Mouse (Mus musculus) left cerebral cortex, postnatal 10 days (tissue): Measurements from ENCODE around the gene Cdkn3. TPM values are rescaled to one million over a fixed set of nuclear protein-coding genes. Genes with fewer than 3 reads are reported as not detected.
"Not testable (repeated sequence)": the region's sequence is repeated elsewhere in the genome, so short reads cannot be mapped to it uniquely, and the experiment has no call there.

ENCODE experiments used
- DNase-seq, 2 experiments: peaks; one replicate each; pipeline ENCODE4 v3.0.0; 2021 to 2022; ENCODE audit warnings: low spot score in 2 of 2, mixed read lengths in 1 of 2; ENCODE audit errors: extremely low spot score in 1 of 2
- intact Hi-C: fragments of 180-260 bp; cut with DNase I; formaldehyde crosslinking; loops from one replicate; pipeline ENCODE4 v1.15.1; 2025
- total RNA-seq, 2 experiments: library from RNA; stranded (reverse); gene quantifications; 2 replicates each; pipeline ENCODE4 v1.2.3; 2021

The Cdkn3 gene
- total RNA-seq, 2 experiments from 2014 or later = 1.9 to 2.0 TPM

- intact Hi-C loops, DNase-seq: not testable (repeated sequence)
These were observed 59.6 kb downstream of the Cdkn3 start for GRCm38 (mm10) chr14:46819961-46820360.

Other genes with a start within 250 kb of the Cdkn3 start
- gene Cnih1, start 27.9 kb downstream of the Cdkn3 start, total RNA-seq = 10 to 100 TPM; 79.9 to 83.6 TPM
- 100 to 1,000 TPM; 155 to 165 TPM for gene Gmfb, start 61.7 kb downstream of the Cdkn3 start, total RNA-seq
- 10 to 100 TPM; 11.5 to 13.9 TPM for gene Cgrrf1, start 71.6 kb downstream of the Cdkn3 start, total RNA-seq
- gene Samd4, start 122.3 kb downstream of the Cdkn3 start, total RNA-seq = 10 to 100 TPM; 20.5 to 22.8 TPM